Mouse (Mus musculus) lung, adult 2 months (tissue): Measurements from ENCODE around the gene Rnf220.

Source experiments
- CTCF ChIP-seq: fragments of 200-500 bp; IDR thresholded peaks from 2 replicates; pipeline ENCODE4 v1.5.1; 2011; ENCODE audit warnings: mild to moderate bottlenecking, low read length, control low read depth; ENCODE audit not compliant: insufficient read depth
- POLR2A ChIP-seq: fragments of 200-500 bp; IDR thresholded peaks from 2 replicates; pipeline ENCODE4 v1.6.1; 2011; ENCODE audit warnings: low read depth, mild to moderate bottlenecking, control low read depth, low read length, borderline replicate concordance; ENCODE audit errors: extremely low read depth

GRCm38 (mm10) chr4:117403411-117403810 is 93.4 kb downstream of the Rnf220 start:
- TF ChIP-seq POLR2A (no peak), CTCF (no peak)
